Mouse (Mus musculus) c-Kit-positive CD71-positive TER-119-negative erythroid progenitor cells, embryonic 14.5 days (primary cell): ENCODE measurements around the gene Rbmx2.

ENCODE experiments used
- DNase-seq: peaks from one replicate; pipeline ENCODE4 v3.0.0-alpha.2; 2013; ENCODE audit warnings: low read depth

Gene Rbmx2

DNA sequence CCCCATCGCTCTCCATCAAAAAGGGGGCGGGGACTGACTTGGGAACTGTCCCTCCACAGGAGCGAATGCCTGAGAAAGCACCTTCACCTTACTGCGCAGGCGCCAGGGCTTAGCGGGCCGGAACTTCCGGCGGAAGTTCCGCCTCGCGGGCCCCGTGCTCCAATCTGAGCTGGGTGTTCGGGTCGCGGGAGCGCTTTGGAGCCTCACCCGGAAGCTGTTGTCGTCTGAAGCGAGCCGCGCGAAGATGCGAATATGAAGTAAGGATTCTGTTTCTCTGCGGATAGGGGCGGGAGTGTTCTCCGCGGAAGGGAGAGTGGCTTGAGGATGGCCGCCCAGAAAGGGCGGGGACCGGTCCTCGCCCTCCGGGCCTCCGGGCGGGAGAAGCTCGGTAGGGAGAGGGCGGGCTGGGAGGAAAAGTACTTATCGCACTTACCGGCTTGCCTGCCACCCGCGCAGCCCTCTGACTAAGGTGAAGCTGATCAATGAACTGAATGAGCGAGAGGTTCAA lies at the start of gene Rbmx2:
Gene Rbmx2, plus strand, starts transcription at position 141 of the 508 bp plus-strand sequence.
- peak; percentile 75 for DNase-seq

DNA sequence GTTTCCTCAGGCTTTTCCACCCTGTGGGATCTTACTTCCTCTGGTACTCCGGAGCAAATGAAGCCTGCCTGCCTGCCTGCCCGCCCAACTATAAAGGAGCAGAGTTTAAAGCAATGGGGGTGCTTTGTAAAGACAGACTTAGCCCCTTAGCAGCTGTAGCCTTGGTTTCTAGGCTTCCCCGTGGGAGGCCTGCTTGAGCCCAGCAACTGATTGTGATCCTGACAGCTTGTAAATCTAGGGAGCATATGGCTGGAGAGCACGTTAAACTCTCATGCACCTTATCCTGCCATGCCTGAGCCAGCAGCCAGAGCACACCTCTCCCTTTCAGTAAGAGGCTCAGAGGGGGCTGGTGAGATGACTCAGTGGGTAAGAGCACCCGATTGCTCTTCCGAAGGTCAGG lies 28.0 kb upstream of the Rbmx2 start:
- DNase-seq: no peak

DNA sequence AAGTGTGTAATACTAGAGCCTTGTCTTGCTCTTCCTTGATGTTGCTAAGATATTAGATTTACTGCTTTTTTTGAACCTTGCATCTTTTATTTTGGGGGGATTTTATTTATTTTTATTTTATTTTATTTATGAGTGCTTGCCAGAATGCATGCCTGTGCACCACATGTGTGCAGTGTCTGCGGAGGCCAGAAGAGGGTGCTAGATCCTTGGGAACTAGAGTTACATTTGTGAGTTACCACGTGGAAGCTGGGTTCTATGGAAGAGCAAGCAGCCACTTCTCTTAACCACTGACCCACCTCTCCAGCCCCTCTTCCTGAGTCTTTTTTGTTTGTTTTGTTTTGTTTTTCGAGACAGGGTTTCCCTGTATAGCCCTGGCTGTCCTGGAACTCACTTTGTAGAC lies 25.2 kb upstream of the Rbmx2 start:
- DNase-seq: no peak

DNA sequence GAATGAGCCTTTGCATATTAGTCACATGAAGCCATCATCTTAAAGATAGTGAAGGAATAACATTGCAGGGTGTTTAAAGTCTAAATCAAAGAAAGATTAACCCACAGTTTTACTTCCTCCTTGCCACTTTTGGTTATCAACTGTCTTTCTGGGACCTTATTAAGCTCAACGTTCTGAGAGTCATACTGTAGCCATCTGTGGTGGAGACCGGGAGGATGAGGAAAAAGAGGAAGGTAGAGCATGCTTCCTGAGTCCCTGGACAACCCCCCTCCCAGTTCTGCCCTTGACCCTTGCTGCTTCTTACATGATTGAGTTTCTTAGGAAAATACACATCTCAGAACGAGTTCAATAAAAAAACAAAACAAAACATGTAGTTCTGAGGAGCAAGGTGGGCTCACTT lies 23.1 kb upstream of the Rbmx2 start:
- DNase-seq: no peak

DNA sequence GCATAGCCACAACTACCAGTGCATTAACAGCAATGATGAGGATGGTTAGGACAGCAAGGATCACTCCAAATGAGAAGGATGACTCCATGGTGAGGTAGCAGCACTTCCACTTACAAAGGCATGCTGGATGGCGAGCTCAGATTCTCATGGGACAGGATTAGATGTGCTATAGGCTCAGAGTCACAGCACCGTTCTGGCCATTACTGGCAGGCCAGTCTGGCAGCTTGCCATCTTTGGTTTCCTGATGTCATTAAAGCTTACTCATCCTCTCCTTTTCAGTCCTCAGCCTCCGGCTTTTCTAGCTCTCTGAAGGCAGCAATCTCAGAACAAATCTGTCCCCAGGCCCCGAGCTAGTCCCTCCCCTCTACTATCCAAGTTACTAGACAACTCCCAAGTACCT lies 20.6 kb upstream of the Rbmx2 start, which contains the start of gene Gpr119:
Gene Gpr119, minus strand, starts transcription at position 308 of the 400 bp plus-strand sequence.
- no peak for DNase-seq

DNA sequence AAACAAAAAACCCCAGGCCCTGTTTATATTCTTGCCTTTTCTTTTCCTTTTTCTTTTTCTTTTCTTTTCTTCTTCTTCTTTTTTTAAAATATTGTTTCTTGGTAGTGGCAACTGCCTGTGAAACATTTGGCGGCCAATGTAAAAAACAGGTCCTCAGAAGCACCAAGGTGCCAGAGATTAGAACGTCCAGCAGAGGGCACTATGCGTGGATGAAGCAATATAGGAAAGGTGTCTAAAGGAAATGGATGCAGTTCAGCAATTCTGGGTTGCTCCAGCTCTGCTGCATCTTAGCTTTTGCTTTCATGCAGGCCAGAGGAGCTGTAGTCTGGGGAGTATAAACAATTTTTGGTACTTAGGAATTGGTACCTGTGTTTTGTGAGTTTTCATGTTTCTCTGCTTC lies 11.4 kb upstream of the Rbmx2 start:
- peak; percentile 32 for DNase-seq

DNA sequence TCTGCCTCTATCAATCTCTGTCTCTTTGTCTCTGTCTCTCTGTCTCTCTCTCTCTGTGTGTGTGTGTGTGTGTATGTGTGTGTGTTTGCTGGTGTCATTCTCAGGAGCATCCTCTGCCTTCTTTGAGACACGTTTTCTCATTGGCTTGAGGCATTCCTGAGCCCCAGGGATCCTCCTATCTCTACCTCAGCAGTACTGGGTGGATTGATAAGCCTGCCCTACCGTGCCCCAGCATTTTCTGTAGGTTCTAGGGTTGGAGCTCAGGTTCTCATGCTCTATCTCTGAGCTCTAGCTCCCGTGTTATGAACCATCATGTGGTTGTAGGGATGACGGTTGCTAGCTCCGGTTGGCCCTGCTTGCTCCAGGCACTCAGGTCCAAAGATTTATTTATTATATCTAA lies 10.9 kb upstream of the Rbmx2 start:
- DNase-seq: no peak

DNA sequence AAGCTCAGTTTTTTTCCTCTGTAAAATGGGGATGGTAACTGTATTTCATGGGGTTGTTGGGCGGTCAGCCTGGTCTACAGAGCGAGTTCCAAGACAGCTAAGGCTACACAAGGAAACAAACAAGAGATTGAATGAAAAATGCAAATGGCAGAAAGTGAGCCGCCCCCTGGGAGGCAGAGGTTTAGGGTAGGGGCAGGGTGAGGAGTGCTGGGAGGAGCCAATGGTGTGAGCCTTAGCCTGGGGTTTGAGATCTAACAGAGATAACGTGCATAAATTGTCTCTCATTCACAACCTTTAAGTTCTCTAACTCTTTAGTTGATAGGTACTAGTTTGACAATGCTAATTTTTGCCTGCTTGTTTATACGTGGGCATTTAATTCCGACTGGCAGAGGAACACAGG lies 344 bp upstream of the Rbmx2 start:
- no peak for DNase-seq

DNA sequence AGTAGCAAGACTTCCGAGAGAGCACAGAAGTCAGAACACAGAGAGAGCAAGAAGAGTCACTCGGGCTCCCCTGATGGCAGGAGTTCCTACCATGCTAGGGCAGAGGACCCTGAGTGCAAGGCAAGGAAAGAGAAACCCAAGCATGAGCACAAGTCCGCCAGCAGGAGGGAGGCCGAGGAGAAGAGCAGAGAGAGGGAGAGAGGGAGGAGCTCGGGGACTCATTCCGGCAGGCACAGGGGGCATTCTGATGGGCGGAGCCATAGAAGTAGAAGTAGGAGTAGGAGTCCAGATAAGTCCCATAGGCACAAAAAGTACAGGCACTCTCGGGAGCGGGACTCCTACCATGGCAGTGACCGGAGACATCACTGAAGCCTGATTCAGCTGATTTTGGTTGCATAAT lies 14.9 kb downstream of the Rbmx2 start:
- no peak for DNase-seq

DNA sequence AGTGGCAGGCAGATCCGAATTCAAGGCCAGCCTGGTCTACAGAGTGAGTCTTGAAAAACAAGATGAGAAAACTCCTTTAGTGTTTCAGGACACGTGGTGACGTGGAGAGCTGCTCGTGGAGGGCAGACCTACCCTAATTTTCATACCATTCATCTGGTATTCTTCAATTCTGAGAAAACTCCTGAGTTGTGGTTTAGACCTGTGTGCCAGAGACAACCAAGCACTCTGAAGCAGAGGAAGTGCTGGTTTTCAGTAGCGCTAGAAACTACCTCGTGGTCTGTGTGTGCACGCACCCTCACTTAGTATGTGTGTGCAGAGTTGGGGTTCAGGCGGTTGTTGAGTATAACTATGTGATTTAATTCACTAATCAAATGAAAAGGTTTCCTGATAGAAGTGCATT lies 18.0 kb downstream of the Rbmx2 start:
- no peak for DNase-seq

DNA sequence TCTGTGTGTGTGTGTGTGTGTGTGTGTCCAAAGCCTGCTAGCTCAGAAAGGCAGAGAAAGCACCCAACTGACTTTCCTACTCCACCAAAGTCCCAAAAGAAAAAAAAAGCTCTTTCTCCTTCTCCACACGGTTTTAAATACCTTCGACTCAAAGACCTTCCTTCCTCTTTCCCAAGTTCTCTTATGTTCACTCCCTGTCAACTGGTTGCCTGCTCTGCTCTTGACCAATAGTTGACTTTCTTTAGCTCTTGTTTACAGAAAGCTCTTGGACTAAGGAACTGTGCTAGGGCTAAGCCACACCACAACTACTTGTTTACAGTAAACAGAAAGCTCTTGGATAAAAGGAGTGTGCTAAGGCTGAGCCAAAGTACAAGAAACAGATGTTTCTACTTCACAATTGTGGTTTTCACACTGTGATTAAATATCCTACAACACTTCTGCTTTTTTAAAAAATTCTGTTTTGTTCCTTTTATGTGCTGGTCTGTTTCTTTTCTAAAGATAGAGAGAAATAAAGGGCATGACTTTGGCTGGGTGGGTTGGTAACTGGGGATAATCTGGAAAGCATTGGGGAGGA lies 60.0 kb downstream of the Rbmx2 start:
- DNase-seq: no peak
